Mouse (Mus musculus) spleen, adult 2 months (tissue): Measurements from ENCODE around the gene Vti1a. TPM values are rescaled to one million over a fixed set of nuclear protein-coding genes. Genes with fewer than 3 reads are reported as not detected.
A peak's percentile ranks its signal among the peaks of the same experiment; 100 is the strongest.

Experiments
- DNase-seq, 2 experiments: peaks; one replicate each; pipeline versions ENCODE4 v3.0.0 to v3.0.0-alpha.2; 2012 to 2021; ENCODE audit warnings: low spot score in 2 of 2, low read depth in 1 of 2
- H3K27ac ChIP-seq: fragments of 200-500 bp; 2 replicates; pipeline ENCODE4 v1.5.1; 2012; ENCODE audit warnings: low read length, inconsistent platforms; ENCODE audit not compliant: insufficient read depth
- H3K27me3 ChIP-seq: fragments of 200-500 bp; 2 replicates; pipeline ENCODE4 v1.6.1; 2012; ENCODE audit warnings: mild to moderate bottlenecking, moderate library complexity, low read length, inconsistent platforms; ENCODE audit not compliant: control insufficient read depth, insufficient read depth
- H3K36me3 ChIP-seq: fragments of 200-500 bp; 2 replicates; pipeline ENCODE4 v1.6.1; 2012; ENCODE audit warnings: mild to moderate bottlenecking, low read length, inconsistent platforms; ENCODE audit not compliant: control insufficient read depth, insufficient read depth
- H3K4me1 ChIP-seq: fragments of 200-500 bp; 2 replicates; pipeline ENCODE4 v1.6.1; 2011; ENCODE audit warnings: inconsistent platforms; ENCODE audit not compliant: control insufficient read depth, insufficient read depth, insufficient read length
- H3K4me3 ChIP-seq: fragments of 200-500 bp; 2 replicates; pipeline ENCODE4 v1.5.1; 2011; ENCODE audit warnings: mild to moderate bottlenecking, inconsistent platforms; ENCODE audit not compliant: insufficient read depth, insufficient read length; ENCODE audit errors: extremely low read depth
- CTCF ChIP-seq: fragments of 200-500 bp; IDR thresholded peaks from 2 replicates; pipeline ENCODE4 v1.5.1; 2011; ENCODE audit warnings: mild to moderate bottlenecking, inconsistent platforms; ENCODE audit not compliant: insufficient read depth, insufficient read length, insufficient replicate concordance; ENCODE audit errors: extremely low read depth
- POLR2A ChIP-seq: fragments of 200-500 bp; IDR thresholded peaks from 2 replicates; pipeline ENCODE4 v1.6.1; 2011; ENCODE audit warnings: low read depth, low read length, inconsistent platforms
- WGBS: fragments of 180-500 bp; shearing (Covaris S2); methylation state at CpG from one replicate; pipeline ENCODE4 v1.1.7; 2018; 5-methylcytosine and 5-hydroxymethylcytosine counted together
- polyA plus RNA-seq: library from polyadenylated mRNA; depleted of rRNA; stranded (reverse); fragments of >200 nt; gene quantifications from 2 replicates; pipeline ENCODE4 v1.2.3, GENCODE M21; 2012

The Vti1a gene
- polyA plus RNA-seq, 1 experiment = 7.0 TPM

- 91% methylated on average over 15 of the region's 15 CpGs for WGBS
- peaks cover 6% of the 10 kb centered on the region for H3K36me3 ChIP-seq
- DNase-seq = no peak
- no peaks in the 10 kb centered on the region for H3K4me1 ChIP-seq
- H3K27ac ChIP-seq = no peak overlapping the region
- no peaks in the 10 kb centered on the region for H3K27me3 ChIP-seq
- no peak overlapping the region for H3K4me3 ChIP-seq
- TF ChIP-seq POLR2A (no peak), CTCF (no peak)
Measured at GRCm38 (mm10) chr19:55384634-55385033, 68.5 kb downstream of the Vti1a start.

GRCm38 (mm10) chr19:55389019-55389418, 72.9 kb downstream of the Vti1a start:
- Histone ChIP-seq H3K36me3 (peaks cover 3% of the 10 kb centered on the region; the same call in 1 of the 2 replicates), H3K4me3 (no peak overlapping the region), H3K27ac (no peak overlapping the region), H3K27me3 (no peaks in the 10 kb centered on the region), H3K4me1 (no peaks in the 10 kb centered on the region)
- 97% methylated on average over 10 of the region's 10 CpGs for WGBS
- no peak for DNase-seq
- no peak for TF ChIP-seq CTCF
- no peak for TF ChIP-seq POLR2A

- H3K36me3 ChIP-seq = peaks cover 2% of the 10 kb centered on the region; the same call in 1 of the 2 replicates
- WGBS = 91% methylated on average over 11 of the region's 11 CpGs
- no peaks in the 10 kb centered on the region for H3K4me1 ChIP-seq
- no peaks in the 10 kb centered on the region for H3K27me3 ChIP-seq
- no peak overlapping the region for H3K4me3 ChIP-seq
- TF ChIP-seq CTCF (no peak), POLR2A (no peak)
- H3K27ac ChIP-seq = no peak overlapping the region
- DNase-seq = no peak
Measured at GRCm38 (mm10) chr19:55390323-55390722, 74.2 kb downstream of the Vti1a start.

GRCm38 (mm10) chr19:55401638-55402037, 85.5 kb downstream of the Vti1a start:
- H3K27me3 ChIP-seq = no peaks in the 10 kb centered on the region
- WGBS = 84% methylated on average over 11 of the region's 11 CpGs
- H3K4me3 ChIP-seq = no peak overlapping the region
- H3K4me1 ChIP-seq = no peaks in the 10 kb centered on the region
- DNase-seq = no peak
- no peak for TF ChIP-seq POLR2A
- no peak for TF ChIP-seq CTCF
- H3K27ac ChIP-seq = no peak overlapping the region
- H3K36me3 ChIP-seq = no peaks in the 10 kb centered on the region; the same call in 1 of the 2 replicates

- Histone ChIP-seq H3K4me3 (no peak overlapping the region), H3K27ac (no peak overlapping the region), H3K27me3 (no peaks in the 10 kb centered on the region), H3K4me1 (no peaks in the 10 kb centered on the region), H3K36me3 (no peaks in the 10 kb centered on the region)
- WGBS = 57% methylated on average over 6 of the region's 6 CpGs
- DNase-seq = peak in 1 of 2 experiments; percentile 4
- TF ChIP-seq POLR2A (no peak), CTCF (no peak)
Measured at GRCm38 (mm10) chr19:55408486-55408885, 92.4 kb downstream of the Vti1a start.

GRCm38 (mm10) chr19:55411415-55411814, 95.3 kb downstream of the Vti1a start:
- Histone ChIP-seq H3K36me3 (no peaks in the 10 kb centered on the region), H3K27ac (no peak overlapping the region), H3K4me3 (no peak overlapping the region), H3K27me3 (no peaks in the 10 kb centered on the region), H3K4me1 (no peaks in the 10 kb centered on the region)
- TF ChIP-seq CTCF = no peak
- no peak for TF ChIP-seq POLR2A
- DNase-seq = no peak
- WGBS = 95% methylated on average over 11 of the region's 11 CpGs

- 85% methylated on average over 2 of the region's 2 CpGs for WGBS
- no peak overlapping the region for H3K27ac ChIP-seq
- H3K4me1 ChIP-seq = no peaks in the 10 kb centered on the region
- no peaks in the 10 kb centered on the region for H3K36me3 ChIP-seq
- no peak for DNase-seq
- H3K4me3 ChIP-seq = no peak overlapping the region
- no peaks in the 10 kb centered on the region for H3K27me3 ChIP-seq
- TF ChIP-seq CTCF (no peak), POLR2A (no peak)
Measured at GRCm38 (mm10) chr19:55411894-55412293, 95.8 kb downstream of the Vti1a start.

- no peak overlapping the region for H3K4me3 ChIP-seq
- no peaks in the 10 kb centered on the region for H3K36me3 ChIP-seq
- TF ChIP-seq CTCF (peak; percentile 49; the same call in 1 of the 2 replicates), POLR2A (no peak)
- peak in 1 of 2 experiments; percentile 12 for DNase-seq
- H3K27me3 ChIP-seq = no peaks in the 10 kb centered on the region
- WGBS = 60% methylated on average over 8 of the region's 8 CpGs
- H3K27ac ChIP-seq = no peak overlapping the region
- H3K4me1 ChIP-seq = no peaks in the 10 kb centered on the region
Measured at GRCm38 (mm10) chr19:55414050-55414449, 98.0 kb downstream of the Vti1a start.
